Mouse (Mus musculus): ENCODE measurements around the gene Pank1.

DNA sequence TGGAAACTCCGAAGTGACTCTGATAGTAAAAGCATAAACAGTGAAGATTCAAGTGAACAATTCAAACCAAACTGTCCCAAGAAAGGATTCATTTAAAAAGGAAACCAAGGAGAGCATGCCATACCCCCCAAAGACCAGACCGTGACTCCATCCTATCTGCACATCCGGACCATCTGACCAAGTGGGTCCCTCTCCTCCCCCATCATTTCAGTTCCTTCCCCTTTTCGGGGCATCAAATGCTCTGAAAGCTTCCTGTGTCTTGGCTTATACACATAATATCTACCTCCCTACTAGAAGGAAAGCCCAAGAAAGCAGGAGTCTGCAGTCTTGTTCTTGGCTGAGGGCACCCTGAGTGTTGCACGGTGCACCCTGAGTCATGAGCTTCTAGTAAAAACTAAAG lies 72.1 kb downstream of the Pank1 start:
- TF ChIP-seq CTCF (conservative IDR thresholded peaks at IDR 0.05; ENCODE audit: low read length) (no peak), POU5F1 (IDR thresholded peaks at IDR 0.05; ENCODE audit: borderline replicate concordance, low read length) (no peak)

All from E14TG2a.4 (cell line).